Mouse (Mus musculus) hematopoietic stem cell, adult 5-6 weeks (primary cell): Measurements from ENCODE around the gene Arap1. TPM values are rescaled to one million over a fixed set of nuclear protein-coding genes. Genes with fewer than 3 reads are reported as not detected.

Experiments used
- total RNA-seq: library from RNA; stranded (forward); fragments of 172-1452, 232-1000 nt; gene quantifications from 2 replicates; pipeline ENCODE4 v1.2.3, GENCODE M21; 2017

Arap1 gene
- total RNA-seq, 1 experiment from 2014 or later = 117 TPM

Other genes with a start within 250 kb of the Arap1 start
- 7.0 and 14.2 TPM in 2 replicates for gene Atg16l2, start 45.8 kb upstream of the Arap1 start, total RNA-seq
- gene Stard10, start 31.0 kb upstream of the Arap1 start, total RNA-seq = 55.8 and 58.5 TPM in 2 replicates
- gene Gm45837, start 62.8 kb downstream of the Arap1 start, total RNA-seq = 12.1 and 21.0 TPM in 2 replicates
- gene Pde2a, start 73.6 kb downstream of the Arap1 start, total RNA-seq = 2.4 TPM in 1 of 2 replicates, not detected in the other
- gene Art2b, start 237.5 kb downstream of the Arap1 start, total RNA-seq = 0.55 and 2.6 TPM in 2 replicates